Comparison of ENCODE assay signal across 9 mouse cellular contexts in genomic region chr11:74834359-74834638, GRCm38 (mm10). TPM values are rescaled to one million over a fixed set of nuclear protein-coding genes. Genes with fewer than 3 reads are reported as not detected.
A peak's percentile ranks its signal among the peaks of the same experiment; 100 is the strongest.
DNase-seq lines count a peak whose midpoint lies in the region; ATAC-seq lines count a peak whose summit lies in the region.
"Had no signal": no experiment of that assay in that cellular context is flagged by ENCODE, and none has a peak within 500 bp of the region (broad histone marks: within the 10 kb centered on the region; RNA-seq: fewer than 3 reads in every experiment).

No protein-coding gene starts in this region.

- H3K4me1 ChIP-seq in heart, embryonic 12.5 days (replicated peaks): peaks cover 58% of the 10 kb centered on the region
- peaks cover 43% of the 10 kb centered on the region for H3K4me1 ChIP-seq in lung, embryonic 16.5 days (replicated peaks; ENCODE audit: control insufficient read depth, insufficient read depth, low read length)
- H3K4me1 ChIP-seq in embryonic facial prominence, embryonic 15.5 days: peaks cover 61% of the 10 kb centered on the region
- peaks cover 91% of the 10 kb centered on the region for H3K4me1 ChIP-seq in liver, embryonic 15.5 days (replicated peaks)

- peaks cover 6% of the 10 kb centered on the region; the same call in 1 of the 2 replicates for H3K36me3 ChIP-seq in heart, embryonic 12.5 days
- no peaks in the 10 kb centered on the region for H3K36me3 ChIP-seq in lung, embryonic 16.5 days (ENCODE audit: control insufficient read depth, insufficient read depth, low read length)
- H3K36me3 ChIP-seq in embryonic facial prominence, embryonic 15.5 days: no peaks in the 10 kb centered on the region
- H3K36me3 ChIP-seq in liver, embryonic 15.5 days (replicated peaks): peaks cover 4% of the 10 kb centered on the region; the same call in 1 of the 2 replicates

- H3K9me3 ChIP-seq in heart, embryonic 12.5 days (replicated peaks): no peaks in the 10 kb centered on the region
- H3K9me3 ChIP-seq in lung, embryonic 16.5 days (ENCODE audit: control insufficient read depth, low read length): no peaks in the 10 kb centered on the region
- no peaks in the 10 kb centered on the region for H3K9me3 ChIP-seq in embryonic facial prominence, embryonic 15.5 days (replicated peaks)
- H3K9me3 ChIP-seq in liver, embryonic 15.5 days (replicated peaks): no peaks in the 10 kb centered on the region

- no peak overlapping the region for H3K4me2 ChIP-seq in heart, embryonic 12.5 days
- no peak overlapping the region for H3K4me2 ChIP-seq in lung, embryonic 16.5 days (ENCODE audit: low read depth, low read length)
- H3K4me2 ChIP-seq in embryonic facial prominence, embryonic 15.5 days (replicated peaks): no peak overlapping the region
- H3K4me2 ChIP-seq in liver, embryonic 15.5 days: no peak overlapping the region

- no peaks in the 10 kb centered on the region for H3K27me3 ChIP-seq in heart, embryonic 12.5 days (replicated peaks)
- H3K27me3 ChIP-seq in lung, embryonic 16.5 days (ENCODE audit: control insufficient read depth, insufficient read depth, low read depth, low read length): no peaks in the 10 kb centered on the region
- no peaks in the 10 kb centered on the region for H3K27me3 ChIP-seq in embryonic facial prominence, embryonic 15.5 days
- no peaks in the 10 kb centered on the region for H3K27me3 ChIP-seq in liver, embryonic 15.5 days

- peak overlapping the region; percentile 84; the same call in 1 of the 2 replicates for H3K9ac ChIP-seq in heart, embryonic 12.5 days
- peak overlapping the region; percentile 32; the same call in 1 of the 2 replicates for H3K9ac ChIP-seq in lung, embryonic 16.5 days (ENCODE audit: low read length)
- H3K9ac ChIP-seq in embryonic facial prominence, embryonic 15.5 days: no peak overlapping the region
- H3K9ac ChIP-seq in liver, embryonic 15.5 days: peak overlapping the region; percentile 25; the same call in 1 of the 2 replicates

- H3K4me3 ChIP-seq in heart, embryonic 12.5 days: no peak overlapping the region
- no peak overlapping the region for H3K4me3 ChIP-seq in lung, embryonic 16.5 days (ENCODE audit: low read length)
- no peak overlapping the region for H3K4me3 ChIP-seq in embryonic facial prominence, embryonic 15.5 days (replicated peaks)
- H3K4me3 ChIP-seq in liver, embryonic 15.5 days (replicated peaks): no peak overlapping the region

- H3K27ac ChIP-seq in heart, embryonic 12.5 days (ENCODE audit: poor library complexity, severe bottlenecking): peak overlapping the region; percentile 100
- peak overlapping the region; percentile 63 for H3K27ac ChIP-seq in lung, embryonic 16.5 days (ENCODE audit: low read length)
- H3K27ac ChIP-seq in embryonic facial prominence, embryonic 15.5 days (replicated peaks): peak overlapping the region; percentile 56
- H3K27ac ChIP-seq in liver, embryonic 15.5 days (replicated peaks): peak overlapping the region; percentile 96

- no peak for ATAC-seq in heart, embryonic 12.5 days (ENCODE audit: insufficient number of reproducible peaks, low FRiP score)
- ATAC-seq in lung, embryonic 16.5 days (ENCODE audit: low read depth): no peak
- ATAC-seq in embryonic facial prominence, embryonic 15.5 days (ENCODE audit: insufficient number of reproducible peaks, low FRiP score, low TSS enrichment, low read depth): no peak
- ATAC-seq in liver, embryonic 15.5 days (ENCODE audit: insufficient read depth): no peak
- no peak for ATAC-seq in erythroblast, adult 5-6 weeks (replicated peaks; ENCODE audit: low FRiP score, poor library complexity, severe bottlenecking)

- WGBS in heart, embryonic 12.5 days: 57% methylated on average over 1 of the region's 1 CpGs
- 35% methylated on average over 1 of the region's 1 CpGs for WGBS in lung, embryonic 16.5 days
- WGBS in embryonic facial prominence, embryonic 15.5 days: 53% methylated on average over 1 of the region's 1 CpGs
- WGBS in liver, embryonic 15.5 days (ENCODE audit: insufficient replicate concordance): 49% methylated on average over 1 of the region's 1 CpGs

- DNase-seq in heart, adult 11 months: no peak
- no peak for DNase-seq in lung, postnatal 10 days
- DNase-seq in thymus, postnatal 10 days (ENCODE audit: low spot score in 2 of 2): no peak
- DNase-seq: cerebellum, postnatal 36 days had no signal

RNA-seq across cellular contexts. Expression of gene Mnt, which starts 3.6 kb away (rescaled TPM):
- 4.0 and 4.8 TPM in 2 replicates for polyA plus RNA-seq in heart, embryonic 12.5 days (2016; fragmentation: Nextera tagmentation; extraction: Ambion mirVana)
- polyA plus RNA-seq in lung, embryonic 16.5 days (2015; fragmentation: Nextera tagmentation; extraction: Ambion mirVana): 3.0 and 3.1 TPM in 2 replicates
- 6.3 and 6.9 TPM in 2 replicates for polyA plus RNA-seq in embryonic facial prominence, embryonic 15.5 days (2015; fragmentation: Nextera tagmentation; extraction: Ambion mirVana)
- 1.4 and 1.5 TPM in 2 replicates for polyA plus RNA-seq in liver, embryonic 15.5 days (2015; fragmentation: Nextera tagmentation; extraction: Ambion mirVana)
- 1.3 and 2.1 TPM in 2 replicates for total RNA-seq in erythroblast, adult 5-6 weeks (2015; ENCODE audit: low replicate concordance)
- 0.68 and 2.1 TPM in 2 replicates for total RNA-seq in erythroblast, adult 5-6 weeks (2017; ENCODE audit: low replicate concordance)
